Comparison of ENCODE assay signal across 8 mouse cellular contexts in the genomic region with DNA sequence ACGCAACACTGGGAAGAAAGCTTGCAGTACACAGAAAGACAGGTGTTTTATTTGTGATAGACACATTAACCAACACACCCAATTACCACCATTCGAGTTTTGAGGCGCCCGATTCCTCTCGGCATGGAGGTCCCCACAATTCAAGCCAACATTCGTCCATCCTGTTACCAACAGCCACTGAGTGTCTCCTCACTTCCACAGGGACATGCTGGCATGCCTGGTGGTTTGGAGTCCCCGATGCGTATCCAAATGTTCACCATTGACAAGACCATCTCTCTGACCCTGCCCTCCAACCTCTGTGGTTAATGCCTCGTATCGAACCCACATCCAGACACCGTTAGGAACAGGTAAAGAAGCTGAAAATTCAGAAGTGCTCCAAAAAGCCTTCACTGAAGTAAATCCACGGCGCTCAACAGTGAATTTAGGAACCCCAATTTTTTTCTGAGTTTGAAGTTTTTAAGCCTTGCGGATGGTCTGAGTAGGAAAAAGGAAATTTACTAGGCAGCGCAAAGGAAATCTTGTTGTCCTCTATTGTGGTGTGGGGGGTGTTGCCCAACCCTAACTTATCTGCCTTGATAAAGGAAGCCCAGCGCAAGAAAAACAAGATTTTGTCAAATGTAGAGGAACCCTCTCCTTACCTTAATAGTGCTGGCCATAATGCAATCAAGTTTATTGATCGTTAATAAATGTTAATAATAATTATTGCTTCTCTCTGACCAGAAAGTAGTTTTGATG.
DNase-seq lines count a peak whose midpoint lies in the region; ATAC-seq and TF ChIP-seq lines count a peak whose summit lies in the region.
"Had no signal": no experiment of that assay in that cellular context is flagged by ENCODE, and none has a peak within 500 bp of the region (broad histone marks: within the 10 kb centered on the region; RNA-seq: fewer than 3 reads in every experiment).

No protein-coding gene starts in this region.

- peak overlapping the region; percentile 42; the same call in 1 of the 2 replicates for H3K9ac ChIP-seq in kidney, embryonic 14.5 days (ENCODE audit: low read depth, low read length)
- H3K9ac ChIP-seq in embryonic facial prominence, embryonic 15.5 days = no peak overlapping the region
- H3K9ac ChIP-seq in liver, embryonic 14.5 days (replicated peaks) = no peak overlapping the region; the same call in 1 of the 2 replicates

- peak overlapping the region; percentile 27; the same call in 1 of the 2 replicates for H3K4me3 ChIP-seq in kidney, embryonic 14.5 days (ENCODE audit: low read length)
- H3K4me3 ChIP-seq in brown adipose tissue, adult 24 weeks (ENCODE audit: insufficient read depth, low read depth, low read length) = peak overlapping the region; percentile 100
- H3K4me3 ChIP-seq in embryonic facial prominence, embryonic 15.5 days (replicated peaks) = peak overlapping the region; percentile 4
- H3K4me3 ChIP-seq in liver, embryonic 14.5 days (ENCODE audit: insufficient read depth in 1 of 2, low read depth in 2 of 2, low read length in 2 of 2) = peak overlapping the region; percentile 31 to 59

- TF ChIP-seq EP300 in liver, embryonic 14.5 days (IDR thresholded peaks at IDR 0.05; ENCODE audit: low read depth) = no peak

- no peak for ATAC-seq in kidney, embryonic 14.5 days (ENCODE audit: low FRiP score, low TSS enrichment)
- no peak for ATAC-seq in embryonic facial prominence, embryonic 15.5 days (ENCODE audit: insufficient number of reproducible peaks, low FRiP score, low TSS enrichment, low read depth)
- ATAC-seq in liver, embryonic 14.5 days (ENCODE audit: insufficient read depth) = no peak
- ATAC-seq in CD4-positive, CD25-positive, alpha-beta regulatory T cell, adult 4 months = no peak
- ATAC-seq: Patski had no signal

- TF ChIP-seq CTCF in liver, embryonic 14.5 days (IDR thresholded peaks at IDR 0.05; ENCODE audit: low read depth) = no peak

- peak overlapping the region; percentile 20; the same call in 1 of the 2 replicates for H3K27ac ChIP-seq in kidney, embryonic 14.5 days (ENCODE audit: low read depth, low read length)
- peak overlapping the region; percentile 100 for H3K27ac ChIP-seq in brown adipose tissue, adult 24 weeks (replicated peaks; ENCODE audit: low read depth, low read length)
- no peak overlapping the region for H3K27ac ChIP-seq in embryonic facial prominence, embryonic 15.5 days (replicated peaks)
- no peak overlapping the region for H3K27ac ChIP-seq in liver, embryonic 14.5 days

- no peak for DNase-seq in kidney, postnatal 25 days
- no peak for DNase-seq in liver, embryonic 14.5 days (ENCODE audit: low read depth in 3 of 3, low spot score in 3 of 3)
- no peak for DNase-seq in right cerebral cortex, postnatal 4 days

- H3K4me2 ChIP-seq in kidney, embryonic 14.5 days (replicated peaks; ENCODE audit: low read depth, low read length) = no peak overlapping the region
- no peak overlapping the region for H3K4me2 ChIP-seq in embryonic facial prominence, embryonic 15.5 days (replicated peaks)
- no peak overlapping the region for H3K4me2 ChIP-seq in liver, embryonic 14.5 days (ENCODE audit: low read depth)

- WGBS in kidney, embryonic 14.5 days = 66% methylated on average over 17 of the region's 17 CpGs
- WGBS in embryonic facial prominence, embryonic 15.5 days = 89% methylated on average over 17 of the region's 17 CpGs
- WGBS in liver, embryonic 14.5 days (ENCODE audit: insufficient replicate concordance) = 11% methylated on average over 17 of the region's 17 CpGs

- H3K36me3 ChIP-seq in kidney, embryonic 14.5 days (ENCODE audit: control insufficient read depth, insufficient read depth, low read length) = no peaks in the 10 kb centered on the region
- no peaks in the 10 kb centered on the region for H3K36me3 ChIP-seq in embryonic facial prominence, embryonic 15.5 days
- H3K36me3 ChIP-seq in liver, embryonic 14.5 days (replicated peaks; ENCODE audit: control insufficient read depth, insufficient read depth, low read depth) = no peaks in the 10 kb centered on the region

- H3K27me3 ChIP-seq in kidney, embryonic 14.5 days (ENCODE audit: control insufficient read depth, insufficient read depth, low read length) = no peaks in the 10 kb centered on the region
- no peaks in the 10 kb centered on the region for H3K27me3 ChIP-seq in embryonic facial prominence, embryonic 15.5 days
- peaks cover 6% of the 10 kb centered on the region for H3K27me3 ChIP-seq in liver, embryonic 14.5 days (ENCODE audit: control insufficient read depth, insufficient read depth, low read length)

- H3K9me3 ChIP-seq in kidney, embryonic 14.5 days (ENCODE audit: control insufficient read depth, low read length) = no peaks in the 10 kb centered on the region
- H3K9me3 ChIP-seq in embryonic facial prominence, embryonic 15.5 days (replicated peaks) = no peaks in the 10 kb centered on the region
- H3K9me3 ChIP-seq in liver, embryonic 14.5 days (ENCODE audit: control insufficient read depth, low read length) = no peaks in the 10 kb centered on the region

- H3K4me1 ChIP-seq in kidney, embryonic 14.5 days (ENCODE audit: control insufficient read depth, insufficient read depth, low read length) = no peaks in the 10 kb centered on the region
- peaks cover 4% of the 10 kb centered on the region; the same call in 1 of the 2 replicates for H3K4me1 ChIP-seq in brown adipose tissue, adult 24 weeks (ENCODE audit: control insufficient read depth, insufficient read depth, insufficient read length, low read length)
- H3K4me1 ChIP-seq in embryonic facial prominence, embryonic 15.5 days = 0 out of 2 replicates have a peak, but pooled peaks cover 8% of the 10 kb centered on the region
- H3K4me1 ChIP-seq in liver, embryonic 14.5 days (replicated peaks; ENCODE audit: control insufficient read depth in 2 of 2, insufficient read depth in 2 of 2, low read length in 1 of 2) = no peaks in the 10 kb centered on the region

Comparison
In these comparisons a context has a peak if more than half of its experiments do, and no peak if none do; other contexts are left out.
1. H3K27ac ChIP-seq: peak in kidney, embryonic 14.5 days (single experiment) and brown adipose tissue, adult 24 weeks (single experiment); none in embryonic facial prominence, embryonic 15.5 days (single experiment) and liver, embryonic 14.5 days (single experiment).
2. H3K4me3 ChIP-seq: peak in every context shown above with its lines; median percentile 100 in brown adipose tissue, adult 24 weeks; 45 in liver, embryonic 14.5 days; 27 in kidney, embryonic 14.5 days; 4 in embryonic facial prominence, embryonic 15.5 days.